Mouse (Mus musculus) right cerebral cortex, postnatal 25 days (tissue): ENCODE measurements around the gene Dact1.

ENCODE experiments used
- DNase-seq: peaks from one replicate; pipeline ENCODE4 v3.0.0; 2022

The Dact1 gene

DNA sequence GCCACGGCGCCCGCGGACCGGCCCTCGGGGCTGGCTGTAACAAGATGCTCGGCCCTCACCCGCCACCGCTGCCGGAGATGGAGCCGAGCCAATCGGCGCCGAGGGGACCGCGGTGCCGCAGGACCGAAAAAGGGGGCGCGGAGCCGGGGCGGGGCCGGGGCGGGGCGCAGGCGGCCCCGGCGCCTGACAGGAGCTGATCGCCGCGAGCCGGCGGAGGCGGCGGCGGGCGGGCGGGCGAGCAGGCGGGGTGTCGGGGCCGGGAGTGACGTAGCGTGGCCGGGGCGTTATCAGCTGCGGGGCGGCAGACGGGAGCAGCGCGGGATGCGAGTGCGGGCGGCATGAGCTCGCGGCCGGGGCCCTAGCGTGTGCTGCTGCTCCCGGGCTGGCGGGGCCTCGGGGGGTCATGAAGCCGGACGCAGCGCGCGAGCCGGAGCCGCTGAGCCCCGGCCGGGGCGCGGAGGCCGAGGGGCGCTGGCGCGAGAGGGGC is at the start of gene Dact1:
Dact1 (plus strand) TSS at position 304 of the 487 bp plus-strand sequence.
- DNase-seq = peak; percentile 61

DNA sequence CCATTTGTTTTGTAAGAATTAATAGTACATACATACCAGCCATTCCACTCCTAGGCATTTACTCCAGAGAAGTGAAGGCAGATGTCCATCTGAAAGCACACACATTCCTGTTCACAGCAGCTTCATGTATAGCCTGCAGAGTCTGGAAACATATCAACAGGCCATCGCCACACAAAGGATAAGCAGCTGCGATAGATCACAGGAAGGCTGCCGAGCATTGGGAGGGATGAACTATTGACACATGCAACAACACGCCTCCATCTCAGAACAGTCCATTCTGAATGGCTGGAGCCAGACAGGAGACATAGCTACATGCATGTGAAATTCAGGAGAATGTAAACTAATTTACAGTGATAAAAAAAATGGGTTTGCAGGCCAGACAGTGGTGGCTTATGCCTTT is 45.5 kb upstream of the Dact1 start:
- no peak for DNase-seq

DNA sequence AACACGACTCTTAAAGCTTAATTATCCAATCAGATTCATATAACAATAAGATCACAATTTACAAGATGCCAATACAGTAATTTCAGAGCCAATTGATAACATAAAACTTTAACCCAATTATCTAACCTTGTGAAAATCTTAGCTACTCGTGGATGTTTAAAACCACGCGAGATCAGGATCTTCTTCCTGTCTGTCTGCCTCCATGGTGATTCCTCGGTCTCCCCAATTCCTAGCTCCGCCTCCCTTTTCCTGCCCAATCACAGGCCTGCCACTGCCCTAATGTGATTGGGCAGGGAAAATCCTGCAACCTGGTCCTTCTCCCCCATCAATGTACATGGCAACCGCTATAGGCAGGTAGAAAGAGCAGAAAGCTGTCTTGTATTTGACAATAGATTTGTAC is 40.3 kb upstream of the Dact1 start:
- DNase-seq = no peak

- no peak for DNase-seq
These were observed 38.6 kb upstream of the Dact1 start for GRCm38 (mm10) chr12:71271131-71271530.

GRCm38 (mm10) chr12:71274519-71275237 is 35.0 kb upstream of the Dact1 start:
- no peak for DNase-seq

- DNase-seq = no peak
These were observed 33.6 kb upstream of the Dact1 start for GRCm38 (mm10) chr12:71275906-71276595.

GRCm38 (mm10) chr12:71279521-71280262 is 30.0 kb upstream of the Dact1 start:
- no peak for DNase-seq

DNA sequence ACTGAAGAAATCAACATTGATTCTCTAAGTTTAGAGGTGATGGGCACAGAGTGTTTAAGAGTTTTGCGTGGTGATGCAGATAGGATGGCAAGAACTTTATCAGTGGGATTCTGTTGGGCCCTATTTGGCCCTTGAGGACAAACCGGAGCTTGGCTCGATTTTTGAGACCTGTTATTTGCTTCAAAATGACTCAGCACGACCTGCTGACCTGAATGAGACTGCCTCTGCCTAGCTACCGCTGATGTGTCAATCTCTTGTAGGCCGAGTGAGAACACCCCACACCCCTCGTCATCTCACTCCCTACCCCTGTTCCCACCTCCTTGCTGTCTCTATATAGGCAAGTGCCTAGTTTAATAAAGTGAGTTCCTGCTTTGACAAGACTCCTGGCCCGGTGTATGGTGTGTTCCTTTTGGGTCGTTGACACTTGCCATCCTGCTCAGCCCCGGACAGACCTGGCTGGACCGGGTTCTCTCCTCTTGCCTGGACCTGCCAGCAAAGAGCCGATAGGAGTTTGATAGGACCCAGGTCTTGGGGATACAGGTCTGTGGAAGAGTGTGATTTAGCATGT is 28.4 kb upstream of the Dact1 start:
- DNase-seq = no peak

DNA sequence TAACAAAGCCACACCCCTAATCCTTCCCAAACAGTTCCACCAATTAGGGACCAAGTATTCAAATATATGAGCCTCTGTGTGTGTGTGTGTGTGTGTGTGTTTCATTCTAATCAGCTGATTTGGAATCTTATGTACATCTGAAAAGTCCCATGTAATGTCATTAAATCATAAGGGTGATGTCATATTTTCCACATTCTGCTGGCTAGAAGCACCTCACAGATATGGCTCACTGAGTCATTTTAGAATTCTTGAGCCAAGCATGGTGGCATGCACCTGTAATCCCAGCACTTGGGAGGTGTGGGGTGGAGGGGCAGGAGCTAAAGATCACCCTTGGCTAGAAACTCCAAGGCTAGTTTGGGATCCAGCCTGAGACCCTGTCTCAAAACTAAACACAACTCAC is 24.3 kb upstream of the Dact1 start:
- no peak for DNase-seq

GRCm38 (mm10) chr12:71290460-71290859 is 19.2 kb upstream of the Dact1 start:
- DNase-seq = no peak

DNA sequence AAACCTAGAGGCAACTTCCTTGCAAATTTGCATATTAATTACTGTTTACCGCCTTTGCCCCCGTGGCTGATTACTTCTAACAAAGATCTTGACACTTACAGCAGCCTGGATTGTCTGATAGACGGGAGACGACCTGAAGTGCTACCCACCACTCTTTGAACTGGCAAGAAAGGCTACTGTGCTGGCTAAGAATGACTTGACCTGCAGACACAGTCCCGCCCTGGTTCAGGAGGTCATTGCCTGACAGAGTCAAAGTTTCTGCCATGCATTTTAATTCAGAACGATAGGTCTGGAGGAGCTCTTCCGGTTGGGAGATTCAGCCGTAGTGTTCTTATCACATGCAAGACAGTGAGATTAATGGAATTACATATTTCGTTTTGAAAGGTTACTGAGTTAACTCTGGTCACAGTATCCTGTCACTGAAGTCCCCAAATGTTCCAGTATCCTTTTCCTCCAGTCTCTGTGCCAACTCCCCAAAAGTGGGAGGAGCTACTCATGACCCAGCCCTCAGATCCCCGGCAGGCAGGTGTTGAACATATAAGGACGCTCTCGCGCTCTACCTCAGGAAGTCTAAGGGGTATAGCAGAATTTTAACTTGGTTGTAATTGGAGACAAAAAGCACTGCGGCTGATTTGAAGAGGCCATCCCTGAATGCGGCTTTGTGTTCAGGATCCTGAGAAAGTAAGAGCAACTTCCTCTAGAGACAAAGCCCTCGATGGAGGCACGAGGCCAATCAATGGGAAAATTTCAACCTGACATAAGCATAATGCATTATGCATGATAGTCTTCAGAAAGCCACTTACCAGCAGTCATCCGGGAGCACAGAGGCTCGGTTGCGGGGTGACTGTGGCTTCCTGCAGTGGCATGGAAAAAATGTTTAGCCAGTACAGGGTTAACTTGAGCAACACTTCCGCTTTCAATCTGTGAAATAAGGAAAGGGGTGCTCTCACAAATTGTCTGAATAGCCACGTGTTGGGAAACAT is 15.4 kb upstream of the Dact1 start:
- DNase-seq = no peak

DNA sequence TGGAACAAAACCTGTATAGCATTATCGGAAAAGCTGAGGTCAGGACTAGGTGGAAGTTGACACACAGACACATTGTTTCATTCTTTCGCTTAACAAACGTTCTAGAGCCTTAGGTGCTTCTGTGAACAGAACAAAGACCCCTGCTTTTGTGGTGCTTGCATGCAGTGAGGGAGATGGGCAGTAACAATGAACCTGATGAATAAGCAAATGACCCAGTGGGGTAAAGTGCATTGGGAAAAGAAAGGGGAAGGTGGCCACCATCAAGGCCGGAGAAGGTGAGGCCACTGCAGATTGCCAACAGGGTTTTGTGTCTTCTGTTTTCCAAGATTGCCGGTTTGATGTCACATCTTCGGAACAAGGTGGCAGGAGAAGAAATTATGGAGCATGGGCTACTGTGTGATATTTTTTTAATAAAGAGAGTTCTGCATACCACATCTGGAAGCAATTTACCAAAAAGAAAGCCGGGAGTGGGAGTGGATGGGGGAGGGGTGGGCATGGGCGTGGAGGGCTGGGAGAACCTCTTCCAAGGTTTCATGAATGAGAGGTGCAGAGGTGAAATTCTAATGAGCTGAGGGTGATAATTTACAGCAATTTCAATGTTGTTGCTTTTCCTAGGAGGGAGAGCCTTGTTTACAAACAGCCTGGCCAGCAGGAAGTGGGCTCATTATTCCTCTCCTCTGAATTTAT is 12.7 kb upstream of the Dact1 start:
- no peak for DNase-seq

DNA sequence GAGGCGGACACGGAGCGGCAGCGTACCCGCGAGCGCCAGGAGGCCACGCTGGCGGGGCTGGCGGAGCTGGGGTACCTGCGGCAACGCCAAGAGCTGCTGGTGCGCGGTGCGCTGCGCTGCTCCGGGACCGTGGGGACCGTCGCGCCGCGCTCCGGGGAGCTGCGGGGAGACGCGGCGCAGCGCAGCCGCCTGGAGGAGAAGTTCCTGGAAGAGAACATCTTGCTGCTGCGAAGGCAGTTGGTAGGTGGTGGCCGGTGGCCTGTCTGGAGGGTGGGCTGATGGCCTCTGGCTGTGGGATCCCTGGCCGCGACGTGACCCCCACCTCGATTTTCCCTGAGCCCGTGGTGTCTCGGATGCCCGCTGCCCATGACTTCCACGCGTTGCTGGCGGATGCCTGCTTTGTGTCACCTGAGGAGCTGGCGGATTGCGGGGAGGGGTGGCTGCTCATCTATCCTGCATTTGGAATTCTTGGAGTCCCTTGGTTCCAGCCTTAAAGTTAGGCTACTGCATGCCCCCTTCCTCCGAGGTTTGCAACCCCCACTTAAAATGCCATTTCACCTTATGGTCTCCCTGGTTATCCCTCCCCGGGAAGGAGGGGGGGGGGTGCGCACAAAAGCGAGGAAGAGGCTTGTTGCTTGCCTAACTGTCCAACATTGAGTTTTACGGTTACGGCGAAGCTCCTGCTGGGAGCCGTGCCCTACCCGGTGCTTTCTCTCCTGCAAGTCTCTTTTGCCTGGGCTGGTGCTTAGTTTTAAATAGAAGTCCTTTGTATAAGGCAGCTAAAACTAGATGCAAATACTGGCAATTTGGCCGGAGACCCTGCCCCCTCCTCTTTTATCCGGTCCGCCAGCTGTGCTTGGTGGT is 616 bp downstream of the Dact1 start:
- DNase-seq = peak; percentile 37

- peak; percentile 48 for DNase-seq
These were observed 1.7 kb downstream of the Dact1 start for GRCm38 (mm10) chr12:71311237-71311887.

DNA sequence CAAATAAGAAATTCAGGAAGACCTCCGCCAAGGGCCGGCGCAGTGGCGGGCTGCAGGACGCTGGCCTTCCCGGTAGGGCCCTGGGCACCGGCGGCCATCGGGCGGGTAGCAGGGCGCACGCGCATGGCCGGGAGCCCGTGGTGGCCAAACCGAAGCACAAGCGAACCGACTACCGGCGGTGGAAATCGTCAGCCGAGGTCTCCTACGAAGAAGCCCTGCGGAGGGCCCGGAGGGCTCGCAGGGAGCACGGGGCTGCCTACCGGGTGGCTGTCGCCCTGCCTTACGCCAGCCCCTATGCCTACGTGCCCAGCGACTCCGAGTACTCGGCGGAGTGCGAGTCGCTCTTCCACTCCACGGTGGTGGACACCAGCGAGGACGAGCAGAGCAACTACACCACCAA is 8.6 kb downstream of the Dact1 start:
- DNase-seq = no peak

DNA sequence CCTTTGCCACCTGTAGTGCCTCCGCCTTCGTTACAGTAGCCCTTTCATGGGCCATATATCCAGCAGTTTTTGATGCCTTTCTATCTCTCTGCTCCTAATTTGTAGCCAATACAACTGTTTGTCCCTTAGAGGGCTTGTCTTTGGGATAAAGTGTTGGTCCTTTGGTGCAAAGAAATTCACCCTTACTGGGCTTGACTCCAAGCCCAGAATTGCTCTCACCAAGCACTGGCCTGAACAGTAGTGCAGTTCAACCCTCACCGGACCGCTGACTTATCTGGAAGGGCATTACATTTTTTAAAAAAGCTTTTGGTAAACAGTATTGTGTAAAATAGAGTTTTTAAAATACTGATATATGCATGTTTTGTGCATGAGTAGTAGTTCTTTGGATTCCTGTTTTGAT is 9.9 kb downstream of the Dact1 start:
- no peak for DNase-seq

- DNase-seq = no peak
These were observed 23.0 kb downstream of the Dact1 start for GRCm38 (mm10) chr12:71332646-71333045.

DNA sequence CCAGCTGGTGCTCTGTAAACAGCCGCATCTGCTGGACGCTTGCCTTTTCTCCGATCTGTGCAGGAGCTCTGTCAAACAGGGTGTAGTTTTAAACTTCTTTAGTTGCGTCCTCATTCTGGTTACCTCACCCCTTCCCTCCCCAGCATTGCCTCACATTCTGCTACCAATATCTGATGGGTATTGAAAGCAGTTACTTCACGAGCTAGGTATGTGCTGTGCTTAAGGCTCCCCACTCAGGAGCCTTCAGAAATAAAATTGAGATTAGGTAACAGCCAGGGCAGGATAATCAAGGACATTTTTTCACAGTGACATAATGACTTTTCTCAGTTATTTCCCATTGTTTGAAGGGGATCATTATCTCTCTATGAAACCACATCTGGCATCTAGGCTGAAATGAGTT is 23.9 kb downstream of the Dact1 start:
- DNase-seq = no peak

GRCm38 (mm10) chr12:71337025-71337582 is 27.4 kb downstream of the Dact1 start:
- no peak for DNase-seq
